Mouse (Mus musculus): ENCODE measurements around the gene Orc2.

Gene Orc2

DNA sequence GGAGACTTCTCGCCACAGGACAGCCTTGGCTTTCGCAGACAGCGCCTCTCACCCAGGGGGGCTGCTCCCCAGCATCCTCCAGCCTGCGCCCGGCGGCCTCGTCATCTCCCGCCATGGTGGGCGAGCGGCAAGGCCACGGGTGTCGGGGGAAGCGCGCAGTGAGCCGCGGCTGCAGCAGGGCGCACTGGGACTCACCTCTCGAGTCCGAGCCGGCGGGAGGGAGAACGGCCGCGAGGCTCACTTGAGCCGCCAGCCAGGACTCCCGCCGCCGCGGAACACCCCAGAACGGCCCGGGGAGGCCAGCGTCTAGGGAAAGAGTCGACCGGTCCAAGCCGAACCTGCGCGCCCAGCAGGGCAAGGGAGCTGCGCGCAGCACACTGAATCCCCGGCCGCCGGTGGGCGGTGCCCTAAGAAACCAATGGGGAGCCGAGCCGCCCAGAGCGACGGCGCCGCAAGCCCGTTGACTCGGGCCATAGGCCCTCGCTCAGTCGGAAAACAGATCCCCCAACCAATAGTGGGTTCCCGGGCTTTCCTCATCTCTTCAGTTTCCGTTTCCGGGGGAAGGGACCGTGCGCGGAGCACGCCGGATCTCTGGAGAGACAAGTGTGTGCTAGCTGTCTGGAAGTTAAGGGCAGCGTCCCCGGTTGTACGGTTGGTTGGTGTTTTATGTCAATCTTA lies at the start of gene Orc2:
Gene Orc2 (minus strand): TSS at position 533 of the 678 bp plus-strand sequence.
- DNase-seq (ENCODE audit: low spot score in 2 of 2) = peak; percentile 89 to 91

DNA sequence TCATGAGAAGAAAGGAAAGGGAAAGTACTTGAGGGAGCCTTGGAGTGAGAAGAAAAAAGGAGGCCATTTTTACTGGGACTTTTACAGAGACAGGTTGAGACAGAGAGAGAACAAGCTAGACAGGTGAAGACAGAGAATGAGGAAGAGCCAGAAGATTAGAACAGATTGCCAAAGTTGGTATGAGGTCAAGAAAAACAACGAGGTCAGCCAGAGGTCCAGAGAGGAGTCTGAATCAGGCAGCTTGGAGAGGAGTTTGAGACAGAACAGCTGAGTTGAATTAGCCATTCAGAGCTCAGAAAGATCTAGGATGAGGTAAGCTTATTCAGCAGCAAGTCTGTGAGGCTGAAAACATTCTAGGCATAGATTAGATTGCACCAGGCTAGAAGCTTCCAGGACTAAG lies 36.5 kb upstream of the Orc2 start:
- DNase-seq (ENCODE audit: low spot score in 2 of 2) = no peak

DNA sequence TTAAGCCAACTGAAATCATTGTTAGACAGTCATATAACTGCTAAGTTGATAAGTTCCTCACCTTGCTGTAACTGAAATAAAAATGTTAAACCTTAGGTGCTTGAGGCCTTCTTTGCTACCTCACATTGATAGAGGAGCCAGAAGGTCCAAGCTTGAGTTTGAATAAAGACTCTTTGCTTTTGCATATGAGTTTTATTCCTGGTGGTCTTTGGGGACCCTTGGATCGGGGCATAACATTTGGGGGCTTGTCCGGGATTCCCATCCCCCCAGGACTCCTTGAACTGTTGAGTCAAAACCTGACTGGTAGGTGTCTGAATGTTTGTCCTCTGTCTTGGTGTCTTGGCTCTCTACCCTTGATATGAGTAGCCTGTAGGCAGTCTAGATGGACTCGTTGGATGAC lies 2.3 kb upstream of the Orc2 start:
- DNase-seq (ENCODE audit: low spot score in 2 of 2) = no peak

DNA sequence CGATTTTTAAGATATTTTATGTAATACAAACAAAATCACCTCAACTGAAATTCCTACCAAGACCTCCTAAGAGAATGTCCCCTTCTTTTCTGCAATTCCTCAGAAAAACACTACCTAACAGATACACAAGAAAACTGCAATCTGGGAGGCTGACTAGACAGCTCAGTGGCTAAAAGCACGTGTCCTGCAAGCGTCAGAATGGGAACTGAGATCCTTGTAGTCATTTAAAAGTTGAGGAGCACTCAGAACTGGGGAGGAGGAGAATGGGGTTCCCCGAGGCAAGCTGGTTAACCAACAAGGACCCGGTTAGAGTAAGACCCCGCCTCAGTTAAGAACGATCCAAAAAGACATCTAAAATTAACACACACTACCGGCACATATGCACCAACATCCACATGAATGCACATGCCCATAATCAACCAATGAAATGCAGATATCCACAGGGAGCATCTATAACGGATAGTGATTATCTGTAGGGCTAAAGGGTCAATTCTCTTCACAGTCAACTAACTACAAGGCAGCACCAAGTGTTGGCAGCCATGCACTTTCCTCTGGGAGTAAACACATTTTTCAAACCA lies 1.0 kb downstream of the Orc2 start:
- DNase-seq (ENCODE audit: low spot score in 2 of 2) = no peak

DNA sequence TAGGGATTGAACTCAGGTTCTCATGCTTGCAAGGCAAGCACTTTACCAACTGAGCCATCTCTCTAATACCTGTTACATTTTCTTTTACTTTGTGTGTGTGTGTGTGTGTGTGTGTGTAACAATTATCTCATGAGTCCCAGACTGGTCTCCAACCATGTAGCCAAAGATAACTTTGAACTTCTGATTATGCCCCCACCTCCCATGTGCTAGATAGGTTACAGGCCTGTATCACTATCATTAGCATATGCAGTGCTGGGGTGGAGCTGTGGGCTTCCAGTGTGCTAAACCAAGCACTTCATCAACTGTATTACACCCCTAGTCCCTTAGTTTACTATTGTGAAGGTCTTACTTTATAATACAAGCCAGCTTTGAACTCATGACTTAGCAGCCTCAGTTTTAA lies 1.8 kb downstream of the Orc2 start:
- DNase-seq (ENCODE audit: low spot score in 2 of 2) = no peak

DNA sequence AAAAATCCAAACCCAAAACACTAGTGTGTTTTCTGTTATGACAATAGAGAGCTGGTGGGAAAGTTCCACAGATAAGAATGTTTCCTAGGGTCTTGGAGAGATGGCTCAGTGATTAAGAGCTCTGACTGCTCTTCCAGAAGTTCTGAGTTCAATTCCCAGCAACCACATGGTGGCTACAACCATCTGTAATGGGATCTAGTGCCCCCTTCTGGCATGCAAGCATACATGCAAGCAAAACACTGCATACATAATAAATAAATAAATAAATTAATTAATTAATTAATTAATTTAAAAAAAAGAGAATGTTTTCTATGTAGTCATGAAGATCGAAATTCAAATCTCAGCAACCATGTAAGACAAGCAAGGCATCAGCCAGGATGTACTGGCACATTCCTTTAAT lies 6.2 kb downstream of the Orc2 start:
- no peak for DNase-seq (ENCODE audit: low spot score in 2 of 2)

DNA sequence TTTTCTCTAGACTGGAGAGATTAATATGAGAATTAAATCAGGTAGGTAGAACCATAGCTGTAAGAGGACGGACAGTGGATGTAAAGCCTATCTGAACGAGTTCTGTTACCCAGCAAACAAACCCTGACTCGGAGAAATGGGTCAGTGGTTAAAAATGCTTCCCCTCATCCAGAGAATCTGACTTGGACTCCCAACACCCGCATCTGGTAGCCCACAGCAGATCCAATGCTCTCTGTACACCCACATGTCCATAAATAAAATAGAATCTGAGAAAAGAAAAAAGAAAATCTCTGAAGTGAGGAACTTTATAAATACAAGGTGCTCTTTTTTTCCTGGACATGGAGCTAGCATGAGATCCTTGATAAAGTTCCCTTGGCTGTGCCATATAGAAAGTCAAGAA lies 7.2 kb downstream of the Orc2 start:
- no peak for DNase-seq (ENCODE audit: low spot score in 2 of 2)

DNA sequence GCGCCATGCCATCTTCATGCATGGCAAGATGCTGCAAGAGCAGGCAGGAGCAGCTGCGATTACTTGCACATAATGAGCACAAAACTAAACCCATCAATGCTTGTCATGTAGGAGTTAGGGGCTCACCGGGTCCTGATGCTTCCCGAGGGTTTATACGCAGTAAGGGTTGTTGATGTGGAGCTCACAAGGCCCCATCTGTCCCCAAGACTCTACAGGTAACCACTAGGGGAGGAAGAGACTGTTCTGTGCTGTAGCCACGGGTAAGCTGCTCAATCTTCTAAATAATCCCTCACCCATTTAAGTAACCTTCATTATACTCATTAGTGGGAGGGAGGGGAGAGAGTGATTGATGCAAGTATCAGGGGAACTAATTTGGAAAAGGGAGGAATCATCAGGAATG lies 9.3 kb downstream of the Orc2 start:
- no peak for DNase-seq (ENCODE audit: low spot score in 2 of 2)

DNA sequence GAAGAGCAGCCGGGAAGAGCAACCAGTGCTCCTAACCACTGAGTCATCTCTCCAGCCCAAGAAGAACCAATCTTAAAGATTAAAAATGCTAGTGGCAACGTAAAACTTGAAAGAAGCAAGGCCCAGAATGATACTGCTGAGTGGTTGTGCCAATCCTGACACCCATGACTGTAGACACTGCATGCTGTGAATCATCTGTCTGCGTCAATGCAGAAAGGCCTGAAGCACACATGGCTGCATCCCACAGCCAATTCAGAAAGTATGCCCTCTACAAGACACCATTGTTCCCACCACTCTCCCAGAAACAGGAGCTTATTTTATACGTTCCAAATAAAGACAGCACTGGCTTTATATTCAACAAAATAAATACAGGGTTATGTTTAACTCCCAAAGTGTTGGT lies 22.3 kb downstream of the Orc2 start:
- DNase-seq (ENCODE audit: low spot score in 2 of 2) = no peak

DNA sequence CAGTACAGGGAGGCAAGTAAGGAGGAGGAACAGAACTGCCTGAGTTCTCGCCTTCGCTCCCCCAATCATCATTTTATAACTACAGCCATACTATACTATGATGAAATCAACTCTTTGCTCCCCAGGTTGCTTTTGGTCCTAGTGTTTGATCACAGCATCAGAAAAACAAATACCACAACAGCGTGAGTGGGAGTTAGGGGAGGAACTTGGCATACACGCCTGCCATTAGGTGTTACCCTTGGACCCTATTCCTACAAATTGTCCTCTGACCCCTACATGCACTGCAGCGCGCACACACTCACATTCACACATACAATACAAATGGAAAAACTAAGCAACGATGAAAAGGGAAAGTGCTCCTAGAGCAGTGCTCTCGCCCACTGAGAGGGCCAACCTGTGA lies 29.2 kb downstream of the Orc2 start:
- DNase-seq (ENCODE audit: low spot score in 2 of 2) = no peak

DNA sequence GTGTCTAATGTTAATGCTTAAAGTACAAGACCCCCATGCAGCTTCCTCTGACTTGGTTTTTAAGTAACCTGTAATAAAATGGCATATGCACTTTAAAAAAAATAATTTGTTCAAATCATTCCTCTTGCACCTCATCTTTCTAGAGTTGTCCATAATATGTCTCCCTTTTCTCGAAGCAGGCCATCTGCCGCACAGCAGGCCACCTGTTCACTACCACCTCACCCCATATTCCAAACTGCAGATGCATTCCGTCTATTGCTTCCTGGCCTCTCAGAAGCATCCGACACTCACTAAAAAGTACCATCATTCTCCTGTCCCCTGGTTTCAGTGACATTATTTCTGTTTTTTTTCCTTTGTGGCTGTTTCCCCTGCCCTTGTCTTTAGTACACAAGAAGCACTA lies 39.3 kb downstream of the Orc2 start:
- no peak for DNase-seq (ENCODE audit: low spot score in 2 of 2)

DNA sequence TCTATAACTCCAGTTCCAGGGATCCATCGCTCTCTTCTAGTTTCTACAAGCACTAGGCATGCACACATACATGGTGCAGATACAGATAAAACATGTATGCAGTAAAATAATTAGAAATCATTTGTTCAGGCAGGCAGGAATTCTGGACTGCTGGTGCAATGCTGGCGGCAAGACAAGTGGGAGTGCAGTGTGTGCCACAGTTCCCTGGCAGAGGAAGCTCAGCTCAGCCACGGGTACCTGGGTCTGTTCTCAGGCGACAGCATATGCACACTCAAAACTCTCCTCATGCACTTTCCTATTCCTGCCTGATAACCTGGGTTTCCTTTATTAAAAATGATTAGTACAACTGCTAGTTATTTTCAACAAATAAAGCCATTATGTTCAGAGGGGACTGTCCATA lies 39.9 kb downstream of the Orc2 start:
- no peak for DNase-seq (ENCODE audit: low spot score in 2 of 2)

DNA sequence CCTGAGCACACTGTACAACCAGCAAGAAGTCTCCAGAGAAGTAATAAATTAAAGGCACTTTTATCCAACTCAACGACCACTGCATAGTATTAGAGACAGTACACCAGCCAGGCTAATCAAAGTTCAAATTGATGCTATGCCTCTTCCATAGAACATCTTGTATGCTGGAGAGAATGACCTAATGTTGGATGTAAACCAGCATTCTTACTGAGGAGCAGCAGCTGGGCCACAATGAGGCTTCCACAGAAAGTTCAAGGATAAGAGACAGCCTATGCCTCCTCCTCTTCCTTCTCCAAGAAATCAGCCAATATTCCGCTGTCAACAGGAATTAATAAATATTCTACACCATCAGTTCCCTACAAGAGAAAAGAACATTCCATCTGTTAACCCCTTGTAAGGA lies 41.0 kb downstream of the Orc2 start:
- no peak for DNase-seq (ENCODE audit: low spot score in 2 of 2)

DNA sequence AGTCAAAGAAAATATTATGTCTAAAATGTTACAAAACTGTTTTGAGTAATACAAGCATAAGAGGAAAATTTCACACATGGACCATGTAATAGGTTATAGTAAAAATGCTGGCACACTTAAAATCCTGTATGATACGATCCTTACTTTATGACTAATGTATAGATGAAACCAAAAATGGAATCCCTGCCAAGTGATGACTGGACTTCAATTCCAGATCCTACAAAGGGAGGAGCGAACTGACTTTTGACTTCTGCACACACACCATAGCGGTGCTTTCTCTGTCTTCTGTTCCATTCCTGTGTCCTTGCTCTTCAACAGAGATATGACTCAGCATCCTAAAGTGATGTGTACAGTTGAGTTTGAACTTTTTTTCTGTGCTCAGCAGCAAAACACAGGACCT lies 44.3 kb downstream of the Orc2 start:
- DNase-seq (ENCODE audit: low spot score in 2 of 2) = no peak

DNA sequence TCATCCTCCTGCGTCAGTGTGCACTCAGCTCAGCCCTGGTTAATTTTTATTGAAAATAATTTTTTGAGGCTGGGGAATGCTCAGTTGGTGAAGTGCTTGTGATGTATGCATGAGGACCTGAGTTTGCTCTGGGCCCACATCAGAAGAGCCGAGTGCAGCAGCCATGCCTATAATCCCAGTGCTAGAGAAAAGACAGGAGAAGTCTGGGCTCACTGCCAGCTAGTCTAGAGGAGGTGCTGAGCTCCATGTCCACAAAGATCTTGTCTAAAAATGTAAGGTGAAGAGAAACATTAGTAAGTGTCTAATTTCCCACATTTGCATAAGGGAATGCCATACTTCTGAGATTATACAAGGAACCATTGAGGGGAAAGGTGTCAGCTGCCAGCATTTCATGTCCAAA lies 46.0 kb downstream of the Orc2 start:
- no peak for DNase-seq (ENCODE audit: low spot score in 2 of 2)

DNA sequence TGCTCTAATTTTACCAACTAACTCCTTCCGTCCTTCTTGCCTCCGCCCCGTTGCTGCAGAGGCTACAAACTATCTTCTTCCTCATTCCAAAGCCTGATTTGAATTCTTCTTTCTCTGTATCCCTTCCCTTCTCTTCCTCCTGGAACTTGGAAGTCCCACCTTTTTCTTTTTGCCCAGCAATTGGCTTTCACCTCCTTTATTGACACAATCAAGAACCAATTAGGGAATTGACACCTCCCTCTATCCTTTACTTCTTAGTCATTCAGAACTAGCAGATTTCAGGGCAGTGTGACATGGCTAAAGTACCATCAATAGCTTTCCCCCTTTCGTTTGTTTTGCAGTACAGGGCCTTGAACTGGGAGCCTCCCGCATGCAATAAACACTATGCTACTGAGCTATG lies 46.7 kb downstream of the Orc2 start:
- DNase-seq (ENCODE audit: low spot score in 2 of 2) = no peak

DNA sequence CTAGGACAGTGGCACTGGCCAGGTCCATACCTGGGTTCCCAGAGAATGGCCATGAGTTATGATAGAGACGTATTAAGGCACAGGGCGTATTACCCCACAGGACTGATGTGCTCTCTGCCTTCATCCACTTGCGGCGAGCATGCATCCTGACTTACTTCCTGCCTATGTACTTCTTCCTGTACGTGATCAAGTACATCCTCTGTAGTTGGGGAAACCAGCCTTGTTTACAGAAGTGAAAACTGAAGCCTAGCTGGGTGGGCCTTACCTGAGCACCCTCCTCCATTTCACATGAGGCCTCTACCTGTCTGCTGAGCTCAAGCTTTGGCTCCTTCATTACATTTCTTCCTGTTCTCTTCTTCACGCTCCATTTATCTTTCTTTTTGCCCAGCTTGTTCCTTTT lies 50.6 kb downstream of the Orc2 start:
- DNase-seq (ENCODE audit: low spot score in 2 of 2) = no peak

DNA sequence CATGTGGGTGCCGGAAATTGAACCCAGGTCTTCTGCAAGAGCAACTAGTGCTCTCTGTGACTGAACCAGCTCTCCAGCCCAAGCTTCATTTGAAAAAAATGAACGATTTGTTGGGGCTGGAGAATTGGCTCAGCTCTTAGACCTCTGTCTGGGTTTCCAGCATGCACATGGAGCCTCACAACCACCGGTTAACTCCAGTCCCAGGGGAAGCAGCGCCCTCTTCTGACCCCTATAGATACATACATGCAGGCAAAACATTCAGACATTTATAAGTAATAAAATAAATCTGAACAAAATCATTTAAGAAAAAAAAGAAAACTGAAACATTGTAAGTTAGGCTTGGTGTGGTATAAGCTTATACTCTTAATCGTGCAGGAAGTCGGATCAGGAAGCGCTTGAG lies 56.5 kb downstream of the Orc2 start:
- DNase-seq (ENCODE audit: low spot score in 2 of 2) = no peak

DNA sequence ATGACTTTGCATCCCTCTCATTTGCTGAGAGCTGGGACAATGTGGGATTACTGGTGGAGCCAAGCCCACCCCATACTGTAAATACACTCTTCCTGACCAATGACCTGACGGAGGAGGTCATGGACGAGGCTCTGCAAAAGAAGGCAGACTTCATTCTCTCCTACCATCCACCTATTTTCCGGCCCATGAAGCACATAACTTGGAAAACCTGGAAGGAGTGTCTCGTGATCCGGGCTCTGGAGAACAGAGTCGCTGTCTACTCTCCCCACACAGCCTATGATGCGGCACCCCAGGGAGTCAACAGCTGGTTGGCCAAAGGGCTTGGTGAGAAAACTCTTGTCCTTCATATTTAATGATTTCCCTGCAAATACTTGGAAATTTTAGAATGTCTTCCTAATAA lies 57.1 kb downstream of the Orc2 start:
- DNase-seq (ENCODE audit: low spot score in 2 of 2) = no peak

DNA sequence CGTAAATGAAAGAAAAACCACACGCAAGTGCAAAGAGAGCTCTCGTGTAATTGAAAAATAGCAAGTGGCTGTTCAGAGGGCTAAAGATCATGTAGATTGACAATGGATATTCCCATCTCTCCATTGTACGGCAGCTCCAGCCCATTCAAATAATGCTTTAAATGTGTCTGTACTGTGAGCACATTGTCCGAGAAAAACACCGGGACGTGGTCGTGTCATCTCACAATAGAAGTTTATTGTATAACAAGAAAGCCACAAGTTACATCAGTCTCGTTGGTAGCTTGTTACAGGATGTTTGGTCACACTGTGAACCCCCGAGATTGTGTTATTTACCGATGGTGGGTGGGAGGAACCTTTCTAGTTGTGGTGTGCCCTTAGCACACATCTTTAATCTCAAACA lies 59.0 kb downstream of the Orc2 start:
- DNase-seq (ENCODE audit: low spot score in 2 of 2) = no peak

DNA sequence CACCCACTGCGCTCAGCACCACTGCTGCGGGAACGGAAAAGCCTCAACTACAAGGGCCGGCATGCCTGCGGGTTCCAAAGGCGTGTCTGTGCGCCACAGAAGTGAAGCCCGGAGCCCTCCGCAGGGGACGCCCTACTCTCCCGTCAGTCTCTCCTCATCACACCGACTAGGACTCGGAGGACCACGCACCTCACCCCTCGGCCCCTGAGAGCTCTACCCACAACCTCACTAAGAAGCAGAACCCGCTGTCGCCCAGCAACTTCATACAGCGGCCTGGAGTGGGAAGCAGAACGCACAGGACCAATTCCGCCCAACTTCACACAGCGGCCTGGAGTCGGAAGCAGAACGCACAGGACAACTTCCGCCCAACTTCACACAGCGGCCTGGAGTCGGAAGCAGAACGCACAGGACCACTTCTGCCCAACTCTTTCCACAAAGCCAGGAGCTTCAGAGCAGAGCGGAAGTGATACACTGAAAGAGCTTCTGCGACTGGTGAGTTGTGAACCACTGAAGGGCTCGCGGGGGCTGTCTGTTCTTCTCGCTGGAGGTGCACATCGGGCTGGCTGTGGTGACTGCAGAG lies 59.7 kb downstream of the Orc2 start, which contains the start of the genes Nif3l1 and Ppil3:
Gene Nif3l1 (plus strand): TSS at position 9 of the 580 bp plus-strand sequence.
Gene Ppil3 (minus strand): TSS at position 344 of the 580 bp plus-strand sequence.
- peak; percentile 86 to 87 for DNase-seq (ENCODE audit: low spot score in 2 of 2)

DNA sequence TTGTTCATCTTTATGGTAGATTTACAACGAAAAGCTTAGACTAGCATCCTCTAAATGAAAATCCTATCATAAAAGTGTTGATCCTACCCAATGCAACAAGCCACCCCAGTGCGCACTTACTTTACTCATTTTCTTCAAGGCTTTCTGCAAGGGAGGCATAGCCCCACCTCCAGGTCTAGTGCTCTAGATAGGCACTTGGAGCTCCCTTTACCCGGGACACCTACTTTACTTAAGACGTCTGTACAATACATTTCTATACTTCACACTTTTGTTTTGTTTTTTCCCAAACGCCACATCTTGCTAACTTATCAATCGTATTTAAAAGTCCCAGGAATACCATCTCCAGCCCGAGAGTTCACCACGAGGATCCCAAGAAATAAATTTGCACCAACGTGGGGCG lies 60.2 kb downstream of the Orc2 start:
- no peak for DNase-seq (ENCODE audit: low spot score in 2 of 2)

DNA sequence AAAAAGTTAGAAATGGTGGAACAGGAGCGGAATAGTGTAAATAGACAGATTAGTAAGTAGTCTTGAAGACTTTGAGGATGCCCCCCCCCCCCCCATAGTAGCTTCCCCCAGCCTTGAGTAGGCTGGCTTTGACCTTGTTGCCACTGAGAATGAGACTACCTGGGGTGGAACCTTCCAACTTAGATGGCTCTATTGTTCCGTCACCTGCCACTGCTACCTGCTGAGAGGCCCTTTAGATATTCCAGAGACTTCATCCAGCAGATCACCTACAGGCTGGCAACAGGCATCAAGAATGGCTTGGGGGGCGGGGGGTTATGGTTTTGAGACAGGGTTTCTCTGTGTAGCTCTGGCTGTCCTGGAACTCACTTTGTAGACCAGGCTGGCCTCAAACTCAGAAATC lies 80.4 kb downstream of the Orc2 start:
- DNase-seq (ENCODE audit: low spot score in 2 of 2) = no peak

Data from frontal cortex, postnatal 10 days (tissue).